Mouse (Mus musculus): ENCODE data around the gene Filip1.

- TF ChIP-seq CTCF (IDR thresholded peaks at IDR 0.05; ENCODE audit: low read depth), result no peak
- TF ChIP-seq EP300 (IDR thresholded peaks at IDR 0.05; ENCODE audit: low read depth), result no peak
Observed at GRCm38 (mm10) chr9:79765329-79765728, 247.3 kb downstream of the Filip1 start.
